Mouse (Mus musculus): ENCODE measurements around the gene Rtn1. TPM values are rescaled to one million over a fixed set of nuclear protein-coding genes. Genes with fewer than 3 reads are reported as not detected.

The Rtn1 gene
- polyA plus RNA-seq, 1 experiment from 2014 or later, result 1.7 TPM

DNA sequence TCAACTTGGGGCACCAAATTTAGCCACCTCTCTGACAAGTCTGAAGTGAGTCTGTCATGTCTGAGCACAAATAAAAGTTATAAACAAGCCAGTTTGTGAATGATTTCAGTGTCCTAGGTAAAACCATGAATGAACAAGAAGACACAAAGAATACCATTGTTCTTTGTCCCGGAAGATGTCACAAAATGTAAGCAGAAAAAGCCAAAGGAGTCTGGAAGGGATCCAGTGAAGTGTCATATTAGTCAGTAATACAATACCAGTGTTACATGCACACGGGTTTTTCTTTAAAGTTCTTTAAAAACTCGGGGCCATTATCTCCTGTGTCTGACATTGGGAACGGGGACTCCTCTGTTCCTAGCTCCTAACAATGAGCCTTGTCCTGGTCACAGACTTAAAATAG, 85.1 kb downstream of the Rtn1 start:
- ATAC-seq (ENCODE audit: low read depth), result no peak
- no peaks in the 10 kb centered on the region for H3K27me3 ChIP-seq (ENCODE audit: control insufficient read depth, insufficient read depth, low read depth, low read length)
- H3K9me3 ChIP-seq (replicated peaks; ENCODE audit: control insufficient read depth, low read length), result no peaks in the 10 kb centered on the region
- WGBS (ENCODE audit: insufficient replicate concordance), result 54% methylated on average over 4 of the region's 4 CpGs
- H3K36me3 ChIP-seq (ENCODE audit: control insufficient read depth, insufficient read depth), result no peaks in the 10 kb centered on the region
- no peak overlapping the region for H3K27ac ChIP-seq (ENCODE audit: low read length)
- H3K4me2 ChIP-seq (ENCODE audit: low read depth, low read length), result no peak overlapping the region
- H3K4me1 ChIP-seq (ENCODE audit: control insufficient read depth, low read depth, low read length), result no peaks in the 10 kb centered on the region
- H3K9ac ChIP-seq (ENCODE audit: low read depth, low read length), result no peak overlapping the region
- no peak overlapping the region for H3K4me3 ChIP-seq (ENCODE audit: low read depth, low read length)

GRCm38 (mm10) chr12:72315732-72316465, 93.0 kb downstream of the Rtn1 start:
- H3K4me3 ChIP-seq (ENCODE audit: low read depth, low read length), result no peak overlapping the region
- H3K9ac ChIP-seq (ENCODE audit: low read depth, low read length), result no peak overlapping the region
- no peak overlapping the region for H3K4me2 ChIP-seq (ENCODE audit: low read depth, low read length)
- no peak overlapping the region for H3K27ac ChIP-seq (ENCODE audit: low read length)
- WGBS (ENCODE audit: insufficient replicate concordance), result 63% methylated on average over 15 of the region's 15 CpGs
- H3K4me1 ChIP-seq (ENCODE audit: control insufficient read depth, low read depth, low read length), result no peaks in the 10 kb centered on the region
- no peaks in the 10 kb centered on the region for H3K9me3 ChIP-seq (replicated peaks; ENCODE audit: control insufficient read depth, low read length)
- no peaks in the 10 kb centered on the region for H3K27me3 ChIP-seq (ENCODE audit: control insufficient read depth, insufficient read depth, low read depth, low read length)
- no peaks in the 10 kb centered on the region for H3K36me3 ChIP-seq (ENCODE audit: control insufficient read depth, insufficient read depth)
- ATAC-seq (ENCODE audit: low read depth), result no peak

DNA sequence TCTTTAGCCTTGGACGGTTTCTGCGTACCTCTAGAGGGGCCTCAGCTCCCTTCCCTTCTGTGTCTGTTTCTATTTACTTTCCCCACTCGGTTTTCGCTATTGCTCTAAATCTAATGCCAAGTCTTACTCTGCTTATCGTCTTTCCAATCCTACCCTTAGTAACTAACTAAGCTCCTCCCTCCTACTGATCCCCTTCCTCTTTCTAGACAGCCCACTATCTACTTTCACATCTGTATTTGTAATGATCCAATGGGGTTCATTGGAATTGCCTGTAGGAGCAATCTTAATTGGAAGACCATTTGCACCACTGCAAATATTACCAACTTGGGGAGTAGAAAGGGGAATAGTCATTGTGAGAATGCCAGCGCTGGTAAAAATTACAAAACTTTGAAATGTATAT, 98.0 kb downstream of the Rtn1 start:
- 51% methylated on average over 6 of the region's 6 CpGs for WGBS (ENCODE audit: insufficient replicate concordance)
- Histone ChIP-seq H3K9ac (ENCODE audit: low read depth, low read length) (no peak overlapping the region), H3K36me3 (ENCODE audit: control insufficient read depth, insufficient read depth) (no peaks in the 10 kb centered on the region), H3K4me2 (ENCODE audit: low read depth, low read length) (no peak overlapping the region), H3K4me1 (ENCODE audit: control insufficient read depth, low read depth, low read length) (no peaks in the 10 kb centered on the region), H3K27me3 (ENCODE audit: control insufficient read depth, insufficient read depth, low read depth, low read length) (no peaks in the 10 kb centered on the region), H3K4me3 (ENCODE audit: low read depth, low read length) (no peak overlapping the region), H3K27ac (ENCODE audit: low read length) (no peak overlapping the region), H3K9me3 (replicated peaks; ENCODE audit: control insufficient read depth, low read length) (no peaks in the 10 kb centered on the region)
- ATAC-seq (ENCODE audit: low read depth), result no peak

- no peaks in the 10 kb centered on the region for H3K27me3 ChIP-seq (ENCODE audit: control insufficient read depth, insufficient read depth, low read depth, low read length)
- no peak overlapping the region for H3K27ac ChIP-seq (ENCODE audit: low read length)
- H3K4me3 ChIP-seq (ENCODE audit: low read depth, low read length), result no peak overlapping the region
- H3K9ac ChIP-seq (ENCODE audit: low read depth, low read length), result no peak overlapping the region
- H3K4me1 ChIP-seq (ENCODE audit: control insufficient read depth, low read depth, low read length), result no peaks in the 10 kb centered on the region
- 62% methylated on average over 8 of the region's 8 CpGs for WGBS (ENCODE audit: insufficient replicate concordance)
- no peak overlapping the region for H3K4me2 ChIP-seq (ENCODE audit: low read depth, low read length)
- no peak for ATAC-seq (ENCODE audit: low read depth)
- H3K9me3 ChIP-seq (replicated peaks; ENCODE audit: control insufficient read depth, low read length), result no peaks in the 10 kb centered on the region
- no peaks in the 10 kb centered on the region for H3K36me3 ChIP-seq (ENCODE audit: control insufficient read depth, insufficient read depth)
These were observed 100.3 kb downstream of the Rtn1 start for GRCm38 (mm10) chr12:72308506-72308905.

DNA sequence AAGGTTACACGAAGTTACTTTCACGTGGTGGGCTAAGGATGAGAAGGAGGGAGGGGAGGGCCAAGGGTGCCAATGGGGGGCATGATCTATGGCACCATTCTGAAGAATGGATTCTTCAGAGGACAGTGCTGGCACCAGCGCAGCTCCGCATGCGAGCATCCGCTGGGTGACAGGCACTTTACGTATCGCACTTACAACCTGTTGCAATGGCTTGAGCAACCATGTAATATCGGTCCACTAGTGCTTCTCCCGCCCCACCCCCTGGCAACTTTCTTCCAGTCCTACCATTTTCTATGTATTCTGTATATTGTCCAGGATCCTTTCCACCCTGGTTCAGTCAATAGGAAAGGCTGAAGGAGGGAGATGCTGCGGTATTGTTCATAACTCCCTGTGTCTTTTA, 102.6 kb downstream of the Rtn1 start:
- Histone ChIP-seq H3K4me3 (ENCODE audit: low read depth, low read length) (no peak overlapping the region), H3K9ac (ENCODE audit: low read depth, low read length) (no peak overlapping the region), H3K4me2 (ENCODE audit: low read depth, low read length) (no peak overlapping the region), H3K27me3 (ENCODE audit: control insufficient read depth, insufficient read depth, low read depth, low read length) (no peaks in the 10 kb centered on the region), H3K9me3 (replicated peaks; ENCODE audit: control insufficient read depth, low read length) (no peaks in the 10 kb centered on the region), H3K36me3 (ENCODE audit: control insufficient read depth, insufficient read depth) (no peaks in the 10 kb centered on the region), H3K27ac (ENCODE audit: low read length) (no peak overlapping the region), H3K4me1 (ENCODE audit: control insufficient read depth, low read depth, low read length) (no peaks in the 10 kb centered on the region)
- no peak for ATAC-seq (ENCODE audit: low read depth)
- 78% methylated on average over 11 of the region's 11 CpGs for WGBS (ENCODE audit: insufficient replicate concordance)

DNA sequence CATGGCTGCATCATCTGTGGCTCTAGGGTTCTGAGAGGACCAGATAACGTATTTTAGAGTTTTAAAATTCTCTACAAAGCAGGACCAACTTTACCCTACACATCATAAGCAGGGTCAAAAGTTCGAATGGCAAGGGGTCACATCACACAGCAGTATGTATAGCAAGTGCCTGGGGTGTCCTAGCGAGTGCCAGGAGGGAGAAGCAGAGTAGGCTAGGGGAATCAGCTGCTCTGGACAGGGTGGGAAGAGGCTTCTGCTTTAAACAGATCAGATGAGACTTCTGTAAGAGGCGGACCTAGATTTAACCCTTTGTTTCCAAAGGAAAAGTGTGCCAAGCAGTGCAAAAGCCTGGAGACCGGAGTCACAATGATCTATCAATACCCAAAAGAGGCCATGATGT, 103.4 kb downstream of the Rtn1 start:
- Histone ChIP-seq H3K9ac (ENCODE audit: low read depth, low read length) (no peak overlapping the region), H3K27ac (ENCODE audit: low read length) (no peak overlapping the region), H3K27me3 (ENCODE audit: control insufficient read depth, insufficient read depth, low read depth, low read length) (no peaks in the 10 kb centered on the region), H3K4me2 (ENCODE audit: low read depth, low read length) (no peak overlapping the region), H3K36me3 (ENCODE audit: control insufficient read depth, insufficient read depth) (no peaks in the 10 kb centered on the region), H3K9me3 (replicated peaks; ENCODE audit: control insufficient read depth, low read length) (no peaks in the 10 kb centered on the region), H3K4me3 (ENCODE audit: low read depth, low read length) (no peak overlapping the region), H3K4me1 (ENCODE audit: control insufficient read depth, low read depth, low read length) (no peaks in the 10 kb centered on the region)
- no peak for ATAC-seq (ENCODE audit: low read depth)
- 41% methylated on average over 5 of the region's 5 CpGs for WGBS (ENCODE audit: insufficient replicate concordance)

DNA sequence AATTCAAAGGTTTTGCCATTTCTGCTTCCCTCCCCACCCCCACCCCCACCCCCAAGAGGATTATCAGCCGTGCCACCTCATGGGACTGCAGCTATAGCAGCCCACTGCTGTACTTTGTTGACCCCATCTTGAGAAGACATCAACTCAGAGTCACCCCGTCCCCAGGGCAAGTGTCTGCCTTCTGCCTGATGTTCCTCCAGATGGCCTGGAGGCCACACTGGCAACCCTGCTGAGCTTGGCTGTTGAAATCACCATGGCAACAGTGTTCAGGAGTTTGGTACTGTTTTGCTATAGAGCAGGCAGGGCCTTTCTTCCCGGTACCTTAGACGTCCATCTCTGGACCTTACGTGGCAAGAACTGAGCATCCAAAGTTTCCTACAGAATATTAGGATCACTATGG, 103.9 kb downstream of the Rtn1 start:
- no peaks in the 10 kb centered on the region for H3K9me3 ChIP-seq (replicated peaks; ENCODE audit: control insufficient read depth, low read length)
- WGBS (ENCODE audit: insufficient replicate concordance), result 65% methylated on average over 5 of the region's 5 CpGs

DNA sequence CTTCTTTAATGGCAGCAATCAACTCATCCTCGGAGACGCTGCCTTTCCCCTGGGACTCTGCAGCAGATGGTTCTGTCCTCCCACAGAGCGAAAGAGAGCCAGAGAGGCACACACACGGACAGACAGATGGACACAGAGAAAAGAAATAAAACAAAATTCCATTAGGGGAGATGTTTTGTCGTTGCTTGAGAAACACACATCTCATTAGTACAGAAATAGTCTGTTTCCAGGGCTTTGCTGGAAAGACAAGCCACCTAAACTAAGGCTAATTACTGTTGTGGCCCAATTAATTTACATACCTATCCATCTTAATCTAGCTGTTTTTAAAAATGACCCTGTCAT, 104.5 kb downstream of the Rtn1 start:
- ATAC-seq (ENCODE audit: low read depth), result no peak
- no peak overlapping the region for H3K4me3 ChIP-seq (ENCODE audit: low read depth, low read length)
- no peaks in the 10 kb centered on the region for H3K4me1 ChIP-seq (ENCODE audit: control insufficient read depth, low read depth, low read length)
- WGBS (ENCODE audit: insufficient replicate concordance), result 64% methylated on average over 5 of the region's 5 CpGs
- no peaks in the 10 kb centered on the region for H3K36me3 ChIP-seq (ENCODE audit: control insufficient read depth, insufficient read depth)
- no peak overlapping the region for H3K9ac ChIP-seq (ENCODE audit: low read depth, low read length)
- no peaks in the 10 kb centered on the region for H3K27me3 ChIP-seq (ENCODE audit: control insufficient read depth, insufficient read depth, low read depth, low read length)
- no peak overlapping the region for H3K27ac ChIP-seq (ENCODE audit: low read length)
- no peaks in the 10 kb centered on the region for H3K9me3 ChIP-seq (replicated peaks; ENCODE audit: control insufficient read depth, low read length)
- no peak overlapping the region for H3K4me2 ChIP-seq (ENCODE audit: low read depth, low read length)

More for the DNA sequence above, 103.9 kb downstream of the Rtn1 start:
- Histone ChIP-seq H3K27ac (ENCODE audit: low read length) (no peak overlapping the region), H3K4me1 (ENCODE audit: control insufficient read depth, low read depth, low read length) (no peaks in the 10 kb centered on the region), H3K4me3 (ENCODE audit: low read depth, low read length) (no peak overlapping the region), H3K9ac (ENCODE audit: low read depth, low read length) (no peak overlapping the region), H3K4me2 (ENCODE audit: low read depth, low read length) (no peak overlapping the region), H3K36me3 (ENCODE audit: control insufficient read depth, insufficient read depth) (no peaks in the 10 kb centered on the region), H3K27me3 (ENCODE audit: control insufficient read depth, insufficient read depth, low read depth, low read length) (no peaks in the 10 kb centered on the region)
- no peak for ATAC-seq (ENCODE audit: low read depth)

DNA sequence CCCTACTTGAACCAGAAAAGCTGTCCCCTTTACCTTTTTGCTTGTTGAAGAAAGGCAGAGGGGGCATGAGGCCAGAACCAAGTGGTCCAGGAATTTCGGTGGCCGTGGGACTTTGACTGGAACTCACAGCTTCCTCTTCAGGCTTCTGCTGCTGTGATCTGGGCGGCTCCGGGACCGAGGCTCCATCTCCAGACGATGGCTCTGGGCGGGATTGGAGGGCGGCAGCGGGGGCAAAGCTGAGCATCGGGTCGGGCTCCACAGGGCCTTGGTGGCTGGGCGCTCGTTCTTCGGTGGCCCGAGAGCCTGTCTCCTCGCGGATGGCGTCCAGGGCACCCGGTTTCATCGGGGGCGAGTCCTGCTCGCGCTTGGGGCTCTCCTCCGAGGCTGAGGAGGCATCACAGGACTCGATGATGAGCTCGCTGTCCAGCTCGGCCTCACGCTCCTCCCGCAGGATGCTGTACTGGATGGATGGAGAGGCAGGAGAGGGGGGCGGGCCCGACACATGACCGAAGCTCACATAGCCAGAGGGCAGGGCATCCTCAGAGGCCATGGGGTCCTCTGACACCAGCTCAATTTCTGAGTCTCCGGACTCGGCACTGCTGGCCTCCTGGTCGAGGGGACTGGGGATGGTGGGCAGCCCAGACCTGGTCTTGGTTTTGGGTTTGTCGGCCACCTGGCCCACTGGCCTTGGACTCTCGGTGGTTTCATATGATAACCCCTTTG, 105.1 kb downstream of the Rtn1 start:
- no peak overlapping the region for H3K4me2 ChIP-seq (ENCODE audit: low read depth, low read length)
- H3K4me3 ChIP-seq (ENCODE audit: low read depth, low read length), result no peak overlapping the region
- no peaks in the 10 kb centered on the region for H3K9me3 ChIP-seq (replicated peaks; ENCODE audit: control insufficient read depth, low read length)
- H3K4me1 ChIP-seq (ENCODE audit: control insufficient read depth, low read depth, low read length), result no peaks in the 10 kb centered on the region
- 60% methylated on average over 37 of the region's 37 CpGs for WGBS (ENCODE audit: insufficient replicate concordance)
- no peaks in the 10 kb centered on the region for H3K36me3 ChIP-seq (ENCODE audit: control insufficient read depth, insufficient read depth)
- H3K27me3 ChIP-seq (ENCODE audit: control insufficient read depth, insufficient read depth, low read depth, low read length), result no peaks in the 10 kb centered on the region
- no peak overlapping the region for H3K27ac ChIP-seq (ENCODE audit: low read length)
- no peak for ATAC-seq (ENCODE audit: low read depth)
- no peak overlapping the region for H3K9ac ChIP-seq (ENCODE audit: low read depth, low read length)

Data from liver, embryonic 16.5 days (tissue).